Mouse (Mus musculus): ENCODE data around the gene C1qtnf6.

DNA sequence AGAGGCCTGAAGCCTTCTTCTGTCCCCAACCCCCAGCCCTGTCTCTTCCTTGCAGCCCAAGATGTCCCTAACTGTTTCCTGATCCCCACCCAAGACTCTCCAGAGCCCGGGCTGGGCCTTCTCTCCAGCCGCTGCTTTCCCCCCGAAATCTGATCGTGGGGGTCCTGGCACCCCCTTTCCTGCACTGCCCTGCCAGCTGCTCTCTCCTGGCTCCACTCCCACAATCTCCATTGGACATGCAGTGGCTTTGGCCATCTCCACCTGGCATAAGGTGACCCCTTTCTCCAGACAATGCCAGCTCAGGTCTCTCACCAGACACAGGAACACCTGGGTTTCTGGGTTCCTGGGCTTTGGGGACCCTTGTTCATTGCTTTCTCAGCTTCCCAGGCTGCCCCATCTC is 53.1 kb downstream of the C1qtnf6 start:
- TF ChIP-seq KAT2A (IDR thresholded peaks at IDR 0.05; ENCODE audit: insufficient replicate concordance, low read length) = no peak
- TF ChIP-seq ZMIZ1 (IDR thresholded peaks at IDR 0.05; ENCODE audit: low read depth, low read length) = no peak
- TF ChIP-seq POLR2A (IDR thresholded peaks at IDR 0.05; ENCODE audit: low read depth, low read length) = no peak
- TF ChIP-seq CTCF (conservative IDR thresholded peaks at IDR 0.05 in 1 of 2, IDR thresholded peaks at IDR 0.05 in 1 of 2; ENCODE audit: low read depth in 2 of 2, low read length in 2 of 2) = no peak
- no peak for TF ChIP-seq RAD21 (IDR thresholded peaks at IDR 0.05; ENCODE audit: low read depth, low read length)
- no peak for TF ChIP-seq GABPA (IDR thresholded peaks at IDR 0.05; ENCODE audit: insufficient replicate concordance, low read depth, low read length)
- TF ChIP-seq E2F4 (IDR thresholded peaks at IDR 0.05; ENCODE audit: insufficient replicate concordance, low read depth, low read length) = no peak
- TF ChIP-seq PAX5 (IDR thresholded peaks at IDR 0.05; ENCODE audit: low read length) = no peak
- no peak for TF ChIP-seq JUND (conservative IDR thresholded peaks at IDR 0.05; ENCODE audit: low read depth, low read length)
- no peak for TF ChIP-seq HCFC1 (IDR thresholded peaks at IDR 0.05; ENCODE audit: low read depth, low read length)
- TF ChIP-seq ZNF384 (IDR thresholded peaks at IDR 0.05; ENCODE audit: low read depth, low read length) = no peak
- no peak for TF ChIP-seq POLR2AphosphoS2 (IDR thresholded peaks at IDR 0.05; ENCODE audit: low read depth, low read length)
- no peak for TF ChIP-seq UBTF (IDR thresholded peaks at IDR 0.05; ENCODE audit: low read depth, low read length)
- TF ChIP-seq CHD1 (IDR thresholded peaks at IDR 0.05; ENCODE audit: low read depth, low read length) = no peak

Data from CH12.LX (cell line).